Mouse (Mus musculus) heart, embryonic 14.5 days (tissue): Measurements from ENCODE around the gene Trcg1. TPM values are rescaled to one million over a fixed set of nuclear protein-coding genes. Genes with fewer than 3 reads are reported as not detected.

Experiments
- ATAC-seq: fragments of 200-750 bp; cut with Nextera tagmentation; 2 replicates; pipeline ENCODE4 v1.8.0; 2017; ENCODE audit warnings: low read depth, moderate TSS enrichment; ENCODE audit not compliant: insufficient number of reproducible peaks, insufficient read depth, low FRiP score
- H3K27ac ChIP-seq, 2 experiments: fragments of 200-500 bp in 1 of 2; fragments of 300-500 bp in 1 of 2; sonication (generic) in 1 of 2; replicated peaks in 1 of 2; 2 replicates each; pipeline ENCODE4 v1.5.1; 2012 to 2014; ENCODE audit warnings: low read depth in 2 of 2, low read length in 2 of 2, control low read depth in 1 of 2, mild to moderate bottlenecking in 1 of 2, mixed read lengths in 1 of 2; ENCODE audit not compliant: control insufficient read depth in 1 of 2, insufficient read depth in 1 of 2
- H3K27me3 ChIP-seq: fragments of 300-500 bp; sonication (generic); 2 replicates; pipeline ENCODE4 v1.6.1; 2014; ENCODE audit warnings: mild to moderate bottlenecking, low read length, control low read depth; ENCODE audit not compliant: control insufficient read depth, insufficient read depth
- H3K36me3 ChIP-seq: fragments of 300-500 bp; sonication (generic); 2 replicates; pipeline ENCODE4 v1.6.1; 2014; ENCODE audit warnings: mild to moderate bottlenecking, control low read depth, low read length, mixed read lengths; ENCODE audit not compliant: control insufficient read depth, insufficient read depth
- H3K4me1 ChIP-seq, 2 experiments: fragments of 200-500 bp in 1 of 2; fragments of 300-500 bp in 1 of 2; sonication (generic) in 1 of 2; 2 replicates each; pipeline ENCODE4 v1.6.1; 2012 to 2014; ENCODE audit warnings: low read length in 2 of 2, control low read depth in 1 of 2, mixed read lengths in 1 of 2; ENCODE audit not compliant: control insufficient read depth in 2 of 2, insufficient read depth in 2 of 2
- H3K4me2 ChIP-seq: fragments of 300-500 bp; sonication (generic); 2 replicates; pipeline ENCODE4 v1.6.1; 2014; ENCODE audit warnings: mild to moderate bottlenecking, low read length
- H3K4me3 ChIP-seq, 2 experiments: fragments of 200-500 bp in 1 of 2; fragments of 300-500 bp in 1 of 2; sonication (generic) in 1 of 2; 2 replicates each; pipeline ENCODE4 v1.5.1; 2012 to 2014; ENCODE audit warnings: low read length in 2 of 2, mild to moderate bottlenecking in 2 of 2, control low read depth in 1 of 2, low read depth in 1 of 2, moderate library complexity in 1 of 2; ENCODE audit not compliant: control insufficient read depth in 1 of 2, insufficient read depth in 1 of 2
- H3K9ac ChIP-seq: fragments of 300-500 bp; sonication (generic); 2 replicates; pipeline ENCODE4 v1.6.1; 2014; ENCODE audit warnings: mild to moderate bottlenecking, low read length
- H3K9me3 ChIP-seq: fragments of 300-500 bp; sonication (generic); 2 replicates; pipeline ENCODE4 v1.6.1; 2016; ENCODE audit warnings: low read length, control low read depth; ENCODE audit not compliant: control insufficient read depth
- WGBS: fragments of 180-500 bp; shearing (Covaris S2); extraction: QIAGEN DNeasy Blood & Tissue Kit; methylation state at CpG from one replicate; pipeline ENCODE4 v1.1.7; 2014; 5-methylcytosine and 5-hydroxymethylcytosine counted together
- polyA plus RNA-seq: library from polyadenylated mRNA; unstranded; fragments of >200 nt; fragmentation: Nextera tagmentation; extraction: Ambion mirVana; gene quantifications from 2 replicates; pipeline ENCODE4 v1.2.1, GENCODE M21; 2014

The Trcg1 gene
- polyA plus RNA-seq, 1 experiment from 2014 or later = not detected

GRCm38 (mm10) chr9:57283311-57283710 is 47.0 kb downstream of the Trcg1 start:
- Histone ChIP-seq H3K27me3 (no peaks in the 10 kb centered on the region), H3K4me2 (no peak overlapping the region), H3K4me3 (no peak overlapping the region), H3K36me3 (no peaks in the 10 kb centered on the region), H3K4me1 (peaks cover 7 to 11% of the 10 kb centered on the region in 2 experiments), H3K9ac (no peak overlapping the region), H3K9me3 (no peaks in the 10 kb centered on the region), H3K27ac (no peak overlapping the region)
- ATAC-seq = no peak
- 79% methylated on average over 4 of the region's 4 CpGs for WGBS

- no peaks in the 10 kb centered on the region for H3K27me3 ChIP-seq
- no peaks in the 10 kb centered on the region for H3K36me3 ChIP-seq
- 85% methylated on average over 6 of the region's 6 CpGs for WGBS
- H3K4me3 ChIP-seq = no peak overlapping the region
- H3K4me1 ChIP-seq = peaks cover 0 to 2% of the 10 kb centered on the region in 2 experiments; a peak in 1 of 4 replicates
- ATAC-seq = no peak
- no peak overlapping the region for H3K9ac ChIP-seq
- no peak overlapping the region for H3K4me2 ChIP-seq
- H3K9me3 ChIP-seq = no peaks in the 10 kb centered on the region
- no peak overlapping the region for H3K27ac ChIP-seq
Observed at GRCm38 (mm10) chr9:57287183-57287582, 50.8 kb downstream of the Trcg1 start.

DNA sequence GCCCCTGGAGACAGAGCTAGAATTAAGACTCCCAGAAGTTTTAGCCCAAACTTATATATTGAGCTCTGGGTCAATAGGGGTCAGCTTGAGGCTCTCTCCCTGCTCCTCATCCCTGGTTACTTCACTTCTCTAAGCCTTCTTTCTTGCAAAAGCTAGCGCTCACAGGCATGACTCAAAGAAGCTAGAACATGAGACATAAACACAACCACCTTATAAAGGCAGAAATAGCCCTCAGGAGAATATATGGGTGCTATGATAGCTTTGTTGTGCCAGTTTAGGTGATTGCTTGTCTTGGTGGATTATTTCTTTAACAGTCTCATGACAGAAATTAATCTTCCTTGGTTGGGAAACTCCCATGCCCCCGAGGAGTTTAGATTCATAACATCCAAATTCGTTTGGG is 58.5 kb downstream of the Trcg1 start:
- Histone ChIP-seq H3K4me3 (no peak overlapping the region), H3K27me3 (no peaks in the 10 kb centered on the region), H3K36me3 (no peaks in the 10 kb centered on the region), H3K4me2 (no peak overlapping the region), H3K9ac (no peak overlapping the region), H3K9me3 (no peaks in the 10 kb centered on the region), H3K4me1 (no peaks in the 10 kb centered on the region), H3K27ac (no peak overlapping the region)
- 80% methylated on average over 3 of the region's 3 CpGs for WGBS
- no peak for ATAC-seq

DNA sequence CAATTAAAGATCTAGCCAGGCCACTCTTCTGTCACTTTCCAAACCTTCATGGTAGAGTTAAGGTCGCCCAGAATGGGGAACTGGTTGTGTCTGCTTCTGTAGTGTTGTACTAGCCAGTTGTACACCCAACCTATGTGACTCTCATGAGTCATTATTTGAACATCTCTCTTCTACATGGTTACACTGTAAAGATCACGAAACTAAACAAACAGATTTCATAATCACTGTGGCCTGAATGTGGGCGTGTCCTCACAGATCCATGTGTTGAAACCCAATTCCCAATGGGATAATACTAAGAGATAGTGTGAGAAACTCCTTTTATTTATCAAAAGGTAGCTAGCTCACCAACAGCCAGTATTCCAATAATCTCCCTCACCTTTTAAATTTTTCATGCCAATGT is 59.3 kb downstream of the Trcg1 start:
- Histone ChIP-seq H3K27me3 (no peaks in the 10 kb centered on the region), H3K27ac (no peak overlapping the region), H3K4me3 (no peak overlapping the region), H3K4me1 (no peaks in the 10 kb centered on the region), H3K9me3 (no peaks in the 10 kb centered on the region), H3K9ac (no peak overlapping the region), H3K4me2 (no peak overlapping the region), H3K36me3 (no peaks in the 10 kb centered on the region)
- 69% methylated on average over 3 of the region's 3 CpGs for WGBS
- ATAC-seq = no peak

DNA sequence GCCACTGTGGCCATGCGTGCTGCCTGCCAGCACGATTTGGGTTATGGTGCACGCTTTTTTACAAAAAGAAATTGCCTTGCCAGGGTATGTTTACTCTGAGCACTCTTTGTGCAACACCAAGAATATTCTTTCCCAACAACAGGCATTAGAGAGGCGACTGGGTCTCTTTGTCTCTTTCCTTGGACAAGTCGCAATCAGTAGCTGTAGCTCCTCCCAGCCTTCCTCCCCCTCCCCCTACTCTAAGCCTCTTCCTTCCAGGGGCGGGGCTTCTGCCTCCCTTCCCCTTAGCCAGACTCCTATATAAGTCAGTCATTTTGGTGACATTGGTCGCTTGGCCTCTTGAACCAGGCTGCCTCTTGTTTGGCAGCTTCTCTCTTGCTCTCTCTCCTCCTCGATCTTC is 59.9 kb downstream of the Trcg1 start:
- H3K27me3 ChIP-seq = no peaks in the 10 kb centered on the region
- 64% methylated on average over 8 of the region's 8 CpGs for WGBS
- H3K9me3 ChIP-seq = no peaks in the 10 kb centered on the region
- no peak overlapping the region for H3K9ac ChIP-seq
- H3K4me3 ChIP-seq = no peak overlapping the region
- H3K27ac ChIP-seq = no peak overlapping the region
- no peak for ATAC-seq
- H3K4me2 ChIP-seq = no peak overlapping the region
- H3K36me3 ChIP-seq = no peaks in the 10 kb centered on the region
- H3K4me1 ChIP-seq = no peaks in the 10 kb centered on the region

- Histone ChIP-seq H3K36me3 (no peaks in the 10 kb centered on the region), H3K27ac (no peak overlapping the region), H3K4me3 (no peak overlapping the region), H3K4me1 (no peaks in the 10 kb centered on the region), H3K9ac (no peak overlapping the region), H3K4me2 (no peak overlapping the region), H3K27me3 (no peaks in the 10 kb centered on the region), H3K9me3 (no peaks in the 10 kb centered on the region)
- 92% methylated on average over 2 of the region's 2 CpGs for WGBS
- ATAC-seq = no peak
Observed at GRCm38 (mm10) chr9:57297938-57298337, 61.6 kb downstream of the Trcg1 start.

Other genes with a start within 250 kb of the Trcg1 start
- gene Ptpn9, start 241.6 kb upstream of the Trcg1 start, polyA plus RNA-seq = 22.6 and 24.9 TPM in 2 replicates
- 25.2 and 29.2 TPM in 2 replicates for gene Sin3a, start 164.5 kb upstream of the Trcg1 start, polyA plus RNA-seq
- 33.1 and 34.3 TPM in 2 replicates for gene Man2c1, start 105.9 kb upstream of the Trcg1 start, polyA plus RNA-seq
- gene Neil1, start 88.3 kb upstream of the Trcg1 start, polyA plus RNA-seq = 5.4 and 6.1 TPM in 2 replicates
- 67.3 and 77.7 TPM in 2 replicates for gene Commd4, start 78.2 kb upstream of the Trcg1 start, polyA plus RNA-seq
- gene 1700017B05Rik, start 26.1 kb downstream of the Trcg1 start, polyA plus RNA-seq = 10.1 and 10.6 TPM in 2 replicates
- gene Ppcdc, start 203.6 kb downstream of the Trcg1 start, polyA plus RNA-seq = 18.5 and 21.1 TPM in 2 replicates
- 4.5 and 6.2 TPM in 2 replicates for gene Scamp5, start 231.5 kb downstream of the Trcg1 start, polyA plus RNA-seq